Mouse (Mus musculus): Measurements from ENCODE around the gene Ssc4d. TPM values are rescaled to one million over a fixed set of nuclear protein-coding genes. Genes with fewer than 3 reads are reported as not detected.

The Ssc4d gene
- polyA plus RNA-seq (2011; ENCODE audit: insufficient read depth, insufficient read length, low read depth, missing spikeins): 6.3 and 9.5 TPM in 2 replicates

GRCm38 (mm10) chr5:135974365-135974764 is at the start of gene Ssc4d:
Ssc4d (minus strand) TSS chr5:135974531.
- Histone ChIP-seq H3K36me3 (ENCODE audit: control insufficient read depth, insufficient read depth, low read length, poor library complexity, severe bottlenecking) (no peaks in the 10 kb centered on the region), H3K4me1 (ENCODE audit: control insufficient read depth, insufficient read depth, low read length) (no peaks in the 10 kb centered on the region), H3K9ac (ENCODE audit: low read depth, poor library complexity, severe bottlenecking) (peak within 1 kb of the TSS; percentile 59; the same call in 1 of the 2 replicates), H3K4me3 (ENCODE audit: low read depth, low read length) (peak within 1 kb of the TSS; percentile 78), H3K27me3 (ENCODE audit: control insufficient read depth, insufficient read depth, low read length, poor library complexity, severe bottlenecking) (no peaks in the 10 kb centered on the region), H3K27ac (ENCODE audit: insufficient read depth, low read length) (no peak within 1 kb of the TSS), H3K9me3 (replicated peaks; ENCODE audit: control insufficient read depth, insufficient read depth, low read length, poor library complexity, severe bottlenecking) (no peaks in the 10 kb centered on the region)
- no peak for TF ChIP-seq EP300 (IDR thresholded peaks at IDR 0.05; ENCODE audit: insufficient read depth, low read depth, low read length)
- TF ChIP-seq CTCF (IDR thresholded peaks at IDR 0.05; ENCODE audit: low read depth, low read length): no peak
- no peak for TF ChIP-seq POLR2A (IDR thresholded peaks at IDR 0.05; ENCODE audit: insufficient read depth, low read length)

- H3K4me3 ChIP-seq (ENCODE audit: low read depth, low read length): no peak overlapping the region
- no peak overlapping the region for H3K9ac ChIP-seq (ENCODE audit: low read depth, poor library complexity, severe bottlenecking)
- H3K27me3 ChIP-seq (ENCODE audit: control insufficient read depth, insufficient read depth, low read length, poor library complexity, severe bottlenecking): no peaks in the 10 kb centered on the region
- H3K36me3 ChIP-seq (ENCODE audit: control insufficient read depth, insufficient read depth, low read length, poor library complexity, severe bottlenecking): no peaks in the 10 kb centered on the region
- H3K27ac ChIP-seq (ENCODE audit: insufficient read depth, low read length): no peak overlapping the region
- no peaks in the 10 kb centered on the region for H3K9me3 ChIP-seq (replicated peaks; ENCODE audit: control insufficient read depth, insufficient read depth, low read length, poor library complexity, severe bottlenecking)
- H3K4me1 ChIP-seq (ENCODE audit: control insufficient read depth, insufficient read depth, low read length): peaks cover 5% of the 10 kb centered on the region
- TF ChIP-seq EP300 (IDR thresholded peaks at IDR 0.05; ENCODE audit: insufficient read depth, low read depth, low read length) (no peak), POLR2A (IDR thresholded peaks at IDR 0.05; ENCODE audit: insufficient read depth, low read length) (no peak), CTCF (IDR thresholded peaks at IDR 0.05; ENCODE audit: low read depth, low read length) (no peak)
These were observed 45.6 kb upstream of the Ssc4d start for GRCm38 (mm10) chr5:136019907-136020306.

GRCm38 (mm10) chr5:136018726-136019125 is 44.4 kb upstream of the Ssc4d start:
- Histone ChIP-seq H3K9me3 (replicated peaks; ENCODE audit: control insufficient read depth, insufficient read depth, low read length, poor library complexity, severe bottlenecking) (no peaks in the 10 kb centered on the region), H3K27me3 (ENCODE audit: control insufficient read depth, insufficient read depth, low read length, poor library complexity, severe bottlenecking) (no peaks in the 10 kb centered on the region), H3K9ac (ENCODE audit: low read depth, poor library complexity, severe bottlenecking) (no peak overlapping the region), H3K27ac (ENCODE audit: insufficient read depth, low read length) (no peak overlapping the region), H3K4me1 (ENCODE audit: control insufficient read depth, insufficient read depth, low read length) (peaks cover 5% of the 10 kb centered on the region), H3K4me3 (ENCODE audit: low read depth, low read length) (no peak overlapping the region), H3K36me3 (ENCODE audit: control insufficient read depth, insufficient read depth, low read length, poor library complexity, severe bottlenecking) (no peaks in the 10 kb centered on the region)
- TF ChIP-seq EP300 (IDR thresholded peaks at IDR 0.05; ENCODE audit: insufficient read depth, low read depth, low read length) (no peak), CTCF (IDR thresholded peaks at IDR 0.05; ENCODE audit: low read depth, low read length) (no peak), POLR2A (IDR thresholded peaks at IDR 0.05; ENCODE audit: insufficient read depth, low read length) (no peak)

- Histone ChIP-seq H3K27ac (ENCODE audit: insufficient read depth, low read length) (no peak overlapping the region), H3K36me3 (ENCODE audit: control insufficient read depth, insufficient read depth, low read length, poor library complexity, severe bottlenecking) (no peaks in the 10 kb centered on the region)
- no peak for TF ChIP-seq POLR2A (IDR thresholded peaks at IDR 0.05; ENCODE audit: insufficient read depth, low read length)
- no peak for TF ChIP-seq CTCF (IDR thresholded peaks at IDR 0.05; ENCODE audit: low read depth, low read length)
These were observed 42.9 kb upstream of the Ssc4d start for GRCm38 (mm10) chr5:136017262-136017661.

GRCm38 (mm10) chr5:136016014-136016876 is 41.9 kb upstream of the Ssc4d start:
- Histone ChIP-seq H3K27ac (ENCODE audit: insufficient read depth, low read length) (no peak overlapping the region), H3K4me3 (ENCODE audit: low read depth, low read length) (no peak overlapping the region), H3K4me1 (ENCODE audit: control insufficient read depth, insufficient read depth, low read length) (peaks cover 5% of the 10 kb centered on the region), H3K36me3 (ENCODE audit: control insufficient read depth, insufficient read depth, low read length, poor library complexity, severe bottlenecking) (peaks cover 6% of the 10 kb centered on the region), H3K9ac (ENCODE audit: low read depth, poor library complexity, severe bottlenecking) (no peak overlapping the region), H3K9me3 (replicated peaks; ENCODE audit: control insufficient read depth, insufficient read depth, low read length, poor library complexity, severe bottlenecking) (no peaks in the 10 kb centered on the region), H3K27me3 (ENCODE audit: control insufficient read depth, insufficient read depth, low read length, poor library complexity, severe bottlenecking) (no peaks in the 10 kb centered on the region)
- TF ChIP-seq EP300 (IDR thresholded peaks at IDR 0.05; ENCODE audit: insufficient read depth, low read depth, low read length) (no peak), POLR2A (IDR thresholded peaks at IDR 0.05; ENCODE audit: insufficient read depth, low read length) (no peak), CTCF (IDR thresholded peaks at IDR 0.05; ENCODE audit: low read depth, low read length) (no peak)

More at GRCm38 (mm10) chr5:136017262-136017661, 42.9 kb upstream of the Ssc4d start:
- Histone ChIP-seq H3K27me3 (ENCODE audit: control insufficient read depth, insufficient read depth, low read length, poor library complexity, severe bottlenecking) (no peaks in the 10 kb centered on the region), H3K4me3 (ENCODE audit: low read depth, low read length) (no peak overlapping the region), H3K9me3 (replicated peaks; ENCODE audit: control insufficient read depth, insufficient read depth, low read length, poor library complexity, severe bottlenecking) (no peaks in the 10 kb centered on the region), H3K4me1 (ENCODE audit: control insufficient read depth, insufficient read depth, low read length) (peaks cover 5% of the 10 kb centered on the region), H3K9ac (ENCODE audit: low read depth, poor library complexity, severe bottlenecking) (no peak overlapping the region)

GRCm38 (mm10) chr5:136015586-136015985 is 41.3 kb upstream of the Ssc4d start:
- Histone ChIP-seq H3K27ac (ENCODE audit: insufficient read depth, low read length) (no peak overlapping the region), H3K36me3 (ENCODE audit: control insufficient read depth, insufficient read depth, low read length, poor library complexity, severe bottlenecking) (peaks cover 6% of the 10 kb centered on the region)

More at GRCm38 (mm10) chr5:136015586-136015985, 41.3 kb upstream of the Ssc4d start:
- Histone ChIP-seq H3K4me3 (ENCODE audit: low read depth, low read length) (no peak overlapping the region), H3K4me1 (ENCODE audit: control insufficient read depth, insufficient read depth, low read length) (peaks cover 5% of the 10 kb centered on the region), H3K9me3 (replicated peaks; ENCODE audit: control insufficient read depth, insufficient read depth, low read length, poor library complexity, severe bottlenecking) (no peaks in the 10 kb centered on the region), H3K27me3 (ENCODE audit: control insufficient read depth, insufficient read depth, low read length, poor library complexity, severe bottlenecking) (no peaks in the 10 kb centered on the region), H3K9ac (ENCODE audit: low read depth, poor library complexity, severe bottlenecking) (no peak overlapping the region)
- TF ChIP-seq EP300 (IDR thresholded peaks at IDR 0.05; ENCODE audit: insufficient read depth, low read depth, low read length): no peak
- TF ChIP-seq POLR2A (IDR thresholded peaks at IDR 0.05; ENCODE audit: insufficient read depth, low read length): no peak
- TF ChIP-seq CTCF (IDR thresholded peaks at IDR 0.05; ENCODE audit: low read depth, low read length): no peak
